ENCODE assay signal across 10 mouse cellular contexts in genomic region chr5:33934081-33934480, GRCm38 (mm10). TPM values are rescaled to one million over a fixed set of nuclear protein-coding genes. Genes with fewer than 3 reads are reported as not detected.
A peak's percentile ranks its signal among the peaks of the same experiment; 100 is the strongest.
DNase-seq lines count a peak whose midpoint lies in the region; ATAC-seq lines count a peak whose summit lies in the region.
"Had no signal": no experiment of that assay in that cellular context is flagged by ENCODE, and none has a peak within 500 bp of the region (broad histone marks: within the 10 kb centered on the region; RNA-seq: fewer than 3 reads in every experiment).

No protein-coding gene starts in this region.

- H3K27me3 ChIP-seq in heart, embryonic 10.5 days (ENCODE audit: insufficient read depth, poor library complexity, severe bottlenecking) = no peaks in the 10 kb centered on the region
- no peaks in the 10 kb centered on the region for H3K27me3 ChIP-seq in forebrain, embryonic 15.5 days
- no peaks in the 10 kb centered on the region for H3K27me3 ChIP-seq in liver, embryonic 15.5 days

- H3K27ac ChIP-seq in heart, embryonic 10.5 days = no peak overlapping the region
- H3K27ac ChIP-seq in forebrain, embryonic 15.5 days (replicated peaks) = no peak overlapping the region
- peak overlapping the region; percentile 93 for H3K27ac ChIP-seq in liver, embryonic 15.5 days (replicated peaks)

- WGBS in heart, embryonic 10.5 days = 75% methylated on average over 2 of the region's 2 CpGs
- 83% methylated on average over 2 of the region's 2 CpGs for WGBS in forebrain, embryonic 15.5 days
- 20% methylated on average over 2 of the region's 2 CpGs for WGBS in liver, embryonic 15.5 days (ENCODE audit: insufficient replicate concordance)

- intact Hi-C loops in heart, postnatal 36 days (cut with DNase I) = loop anchor here (10.0 kb wide), 4 partner anchors 251 to 731 kb away; partner anchors contain the start of genes Grk4, Mxd4, Nop14 and Slbp
- intact Hi-C loops in left cerebral cortex, postnatal 14 days (cut with DNase I) = loop anchor here (10.0 kb wide), 1 partner anchor 269 kb away; no protein-coding TSS in a partner anchor

- no peaks in the 10 kb centered on the region for H3K9me3 ChIP-seq in heart, embryonic 10.5 days
- no peaks in the 10 kb centered on the region for H3K9me3 ChIP-seq in forebrain, embryonic 15.5 days
- no peaks in the 10 kb centered on the region for H3K9me3 ChIP-seq in liver, embryonic 15.5 days (replicated peaks)

- DNase-seq in heart, embryonic 10.5 days (ENCODE audit: low spot score) = no peak
- no peak for DNase-seq in heart, postnatal 36 days
- peak; percentile 23 for DNase-seq in 416B (ENCODE audit: low read depth)
- no peak for DNase-seq in left cerebral cortex, postnatal 14 days (ENCODE audit: low spot score in 2 of 2)
- no peak for DNase-seq in layer of hippocampus, postnatal 14 days (ENCODE audit: low spot score in 2 of 2)
- DNase-seq in right cerebral cortex, postnatal 10 days (ENCODE audit: low spot score in 2 of 2) = no peak
- DNase-seq: adrenal gland, postnatal 25 days; kidney, adult 18-20 months had no signal

- no peak for ATAC-seq in forebrain, embryonic 15.5 days (replicated peaks)
- ATAC-seq in liver, embryonic 15.5 days (ENCODE audit: insufficient read depth) = no peak

- peaks cover 47% of the 10 kb centered on the region for H3K36me3 ChIP-seq in heart, embryonic 10.5 days
- H3K36me3 ChIP-seq in forebrain, embryonic 15.5 days = peaks cover 12% of the 10 kb centered on the region
- peaks cover 20% of the 10 kb centered on the region for H3K36me3 ChIP-seq in liver, embryonic 15.5 days (replicated peaks)

- H3K9ac ChIP-seq in forebrain, embryonic 15.5 days (replicated peaks) = no peak overlapping the region
- H3K9ac ChIP-seq in liver, embryonic 15.5 days = peak overlapping the region; percentile 41; the same call in 1 of the 2 replicates

- H3K4me1 ChIP-seq in heart, embryonic 10.5 days = peaks cover 20% of the 10 kb centered on the region
- peaks cover 34% of the 10 kb centered on the region for H3K4me1 ChIP-seq in forebrain, embryonic 15.5 days
- H3K4me1 ChIP-seq in liver, embryonic 15.5 days (replicated peaks) = peaks cover 40% of the 10 kb centered on the region

- peak overlapping the region; percentile 83; the same call in 1 of the 2 replicates for H3K4me3 ChIP-seq in heart, embryonic 10.5 days
- H3K4me3 ChIP-seq in forebrain, embryonic 15.5 days = no peak overlapping the region
- H3K4me3 ChIP-seq in liver, embryonic 15.5 days (replicated peaks) = peak overlapping the region; percentile 97

- peak overlapping the region; percentile 51; the same call in 1 of the 2 replicates for H3K4me2 ChIP-seq in forebrain, embryonic 15.5 days (replicated peaks)
- H3K4me2 ChIP-seq in liver, embryonic 15.5 days = peak overlapping the region; percentile 83

RNA-seq across cellular contexts. Expression of gene Nelfa, which starts 2.1 kb away (rescaled TPM):
- polyA plus RNA-seq in heart, embryonic 10.5 days (2016; fragmentation: Nextera tagmentation; extraction: Ambion mirVana) = 46.0 and 62.2 TPM in 2 replicates
- 10 to 100 TPM in 1 of 2 experiments, 1 to 10 TPM in 1; 9.8 to 10.1 TPM for total RNA-seq in heart, postnatal 36 days (2021)
- polyA plus RNA-seq in forebrain, embryonic 15.5 days (2015; fragmentation: Nextera tagmentation; extraction: Ambion mirVana) = 43.5 and 46.9 TPM in 2 replicates
- 24.7 and 26.1 TPM in 2 replicates for polyA plus RNA-seq in liver, embryonic 15.5 days (2015; fragmentation: Nextera tagmentation; extraction: Ambion mirVana)
- total RNA-seq in left cerebral cortex, postnatal 14 days (2021) = 10 to 100 TPM; 18.3 to 19.4 TPM
- 10 to 100 TPM; 17.7 to 19.8 TPM for total RNA-seq in layer of hippocampus, postnatal 14 days (2021)

RNA-seq across cellular contexts. Expression of gene Gm1673, which starts 49.2 kb away (rescaled TPM):
- polyA plus RNA-seq in heart, embryonic 10.5 days (2016; fragmentation: Nextera tagmentation; extraction: Ambion mirVana) = 82.7 and 88.8 TPM in 2 replicates
- 1 to 10 TPM; 1.9 to 3.8 TPM for total RNA-seq in heart, postnatal 36 days (2021)
- 544 and 580 TPM in 2 replicates for polyA plus RNA-seq in forebrain, embryonic 15.5 days (2015; fragmentation: Nextera tagmentation; extraction: Ambion mirVana)
- 3.4 and 4.5 TPM in 2 replicates for polyA plus RNA-seq in liver, embryonic 15.5 days (2015; fragmentation: Nextera tagmentation; extraction: Ambion mirVana)
- total RNA-seq in left cerebral cortex, postnatal 14 days (2021) = 100 to 1,000 TPM; 101 to 117 TPM
- 10 to 100 TPM; 89.0 to 91.6 TPM for total RNA-seq in layer of hippocampus, postnatal 14 days (2021)

Comparison
In these comparisons a context has a peak if more than half of its experiments do, and no peak if none do; other contexts are left out.
1. RNA of gene Gm1673, which starts 49.2 kb away (total RNA-seq): 101 to 117 TPM in left cerebral cortex, postnatal 14 days and 89.0 to 91.6 TPM in layer of hippocampus, postnatal 14 days; 1.9 to 3.8 TPM in heart, postnatal 36 days; every median in the first group is over 10 times any median in the second.